Mouse (Mus musculus) left cerebral cortex, adult 8-10 months (tissue): ENCODE measurements at regions not wholly inside any gene's neighbourhood (a gene's known extent, or its start where the extent isn't known, plus 50 kb on each side); places are given as distances from the start of the nearest gene placed in this dataset.

ENCODE experiments used
- DNase-seq, 2 experiments: peaks; one replicate each; pipeline ENCODE4 v3.0.0; 2022; ENCODE audit warnings: low spot score in 2 of 2

DNA sequence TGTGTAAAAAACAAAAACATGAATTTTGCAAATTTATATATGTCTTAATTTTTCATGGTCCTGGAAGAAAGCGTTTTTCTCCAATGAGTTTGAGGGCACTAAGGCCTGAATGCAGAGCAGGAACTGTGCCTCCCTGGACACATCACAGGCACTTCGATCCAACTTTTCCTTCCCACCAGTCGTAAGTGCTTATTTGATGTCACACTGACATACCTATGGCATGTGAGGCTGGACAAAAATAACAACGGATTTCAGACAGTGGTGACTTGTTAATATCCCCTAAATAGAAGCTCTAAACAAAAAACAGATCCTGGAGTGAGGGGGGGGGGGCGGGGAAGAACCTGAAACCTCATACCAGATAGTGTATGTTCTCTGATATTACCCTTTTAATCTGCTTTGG, 1541.9 kb upstream of the Flrt2 start:
- no peak for DNase-seq

DNA sequence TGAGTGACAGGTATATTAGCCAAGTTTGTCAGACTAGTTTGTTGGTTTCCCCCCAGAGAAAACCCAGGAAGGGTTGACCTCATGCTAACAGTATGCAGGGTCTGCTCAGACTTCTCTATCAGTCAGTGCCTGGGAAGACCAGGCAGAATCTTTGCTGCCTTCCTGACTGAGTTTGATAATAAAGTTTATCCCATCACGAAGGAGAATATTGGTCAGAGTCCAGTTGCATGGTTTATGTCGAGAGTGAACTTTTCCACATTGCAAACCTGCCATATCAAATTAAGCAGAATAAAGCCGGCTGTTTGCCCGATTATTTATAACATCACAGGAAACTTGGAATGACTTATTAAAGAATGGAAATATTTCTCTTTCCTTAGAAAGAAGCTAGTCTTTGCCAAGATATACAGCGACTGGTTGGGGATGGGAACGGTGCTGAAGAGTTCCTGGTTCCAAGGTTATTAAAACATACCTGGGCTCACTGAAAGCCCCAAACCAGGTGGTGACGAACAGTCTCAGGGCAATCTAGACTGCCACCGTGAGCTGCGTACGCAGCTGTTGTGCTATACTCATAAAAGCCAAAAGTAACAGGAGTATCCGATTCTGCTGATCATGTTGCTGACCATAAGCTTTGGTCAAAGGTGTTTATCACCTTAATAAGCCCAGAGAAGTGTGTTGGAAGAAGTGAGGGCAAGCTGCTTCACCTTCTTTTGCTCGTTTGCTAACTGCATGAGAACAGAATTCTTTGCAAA, 1536.7 kb upstream of the Flrt2 start:
- DNase-seq: no peak

GRCm38 (mm10) chr12:94182358-94182757, 1509.7 kb upstream of the Flrt2 start:
- no peak for DNase-seq

- DNase-seq: no peak
Observed at GRCm38 (mm10) chr12:94190620-94191081, 1501.4 kb upstream of the Flrt2 start.

DNA sequence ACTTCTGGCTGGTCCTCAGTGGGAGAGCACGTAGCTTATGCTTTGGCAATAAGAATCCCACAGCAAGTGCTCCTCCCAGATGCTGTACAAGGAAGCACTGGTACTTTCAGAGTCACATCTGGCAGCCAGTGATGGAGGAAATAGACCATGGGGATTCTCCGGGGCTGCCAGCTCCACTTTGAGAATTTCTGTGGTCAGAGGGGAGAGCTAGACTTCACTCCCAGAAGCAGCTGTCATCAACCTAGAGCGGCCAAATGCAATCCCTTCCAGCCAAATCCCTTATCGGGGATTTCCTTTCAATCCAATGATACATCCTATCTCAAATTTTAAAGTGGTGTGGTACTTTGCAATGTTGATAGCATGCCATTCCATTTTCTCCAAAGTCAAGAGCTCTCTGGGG, 1474.1 kb upstream of the Flrt2 start:
- no peak for DNase-seq

DNA sequence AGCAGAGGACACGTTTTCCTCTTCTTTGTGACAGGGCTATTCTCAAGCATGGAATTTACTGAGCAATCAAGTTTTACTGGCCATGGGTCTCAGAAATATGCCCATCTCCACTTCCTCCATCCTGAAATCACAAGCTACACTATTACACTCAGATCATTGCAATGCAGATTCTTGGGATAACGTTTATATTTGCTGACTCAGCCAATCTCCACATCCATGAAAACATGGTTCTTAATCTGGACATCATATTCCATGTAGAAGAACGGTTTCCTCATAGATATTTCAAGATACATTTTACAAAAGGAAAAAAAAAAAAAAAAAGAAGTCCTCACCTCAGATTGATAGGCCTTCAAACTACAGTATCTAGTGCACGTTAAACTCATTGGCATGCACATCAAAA, 1462.1 kb upstream of the Flrt2 start:
- DNase-seq: no peak

- no peak for DNase-seq
Observed at GRCm38 (mm10) chr12:94245366-94245765, 1446.7 kb upstream of the Flrt2 start.

- DNase-seq: no peak
Observed at GRCm38 (mm10) chr12:94247362-94247761, 1444.7 kb upstream of the Flrt2 start.

DNA sequence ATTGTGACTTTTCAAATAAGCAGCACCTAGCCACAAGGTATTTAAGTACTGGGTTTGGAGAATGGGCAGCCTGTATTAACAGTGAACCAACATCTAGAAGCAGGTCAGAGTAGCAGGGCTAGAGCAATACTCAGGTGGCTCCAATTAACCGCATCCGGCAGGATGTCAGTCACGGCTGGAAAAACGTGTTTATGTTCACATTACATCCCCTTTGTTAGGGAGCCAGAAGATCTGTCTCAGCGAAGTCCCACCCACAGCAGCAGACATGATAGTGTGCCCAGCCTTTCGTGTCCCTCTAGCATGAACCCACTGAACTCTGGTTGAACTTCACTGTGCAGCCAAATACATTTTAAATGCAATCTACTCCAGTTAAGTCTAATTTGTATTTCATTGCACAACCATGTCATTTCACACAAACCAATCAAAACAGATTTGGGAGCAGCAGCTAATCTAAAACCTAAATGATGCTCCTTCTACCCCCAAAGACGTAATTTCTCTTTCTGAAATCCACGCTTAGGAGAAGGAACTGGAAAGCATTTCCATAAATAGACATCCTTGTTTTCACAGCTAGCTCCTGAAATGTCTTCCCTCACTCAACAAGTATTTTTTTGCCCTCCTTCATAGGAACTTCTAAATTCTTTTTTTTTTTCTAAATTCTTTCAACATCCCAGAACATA, 1438.9 kb upstream of the Flrt2 start:
- DNase-seq: no peak

DNA sequence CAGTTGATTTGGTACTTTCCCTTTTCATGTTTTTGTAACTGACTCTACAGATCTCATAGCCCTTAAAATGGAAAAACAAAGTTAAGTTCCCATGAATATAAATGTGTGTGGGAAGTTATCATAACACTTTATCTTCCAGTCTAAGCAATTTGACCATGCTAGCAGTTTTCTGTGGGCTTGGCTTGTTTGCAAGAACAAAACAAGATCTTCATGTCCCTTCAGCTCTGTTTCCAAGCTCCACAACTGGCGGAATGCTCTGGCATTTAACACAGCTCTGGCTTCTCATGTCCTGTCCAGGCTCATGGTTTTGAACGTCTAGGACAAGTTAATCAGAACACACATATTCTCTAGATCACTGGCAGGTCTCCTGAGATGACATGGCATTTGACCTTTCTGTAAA, 1411.1 kb upstream of the Flrt2 start:
- no peak for DNase-seq

GRCm38 (mm10) chr12:94282931-94283330, 1409.1 kb upstream of the Flrt2 start:
- no peak for DNase-seq

GRCm38 (mm10) chr12:94283572-94283971, 1408.5 kb upstream of the Flrt2 start:
- DNase-seq: no peak

- DNase-seq: no peak
Observed at GRCm38 (mm10) chr12:94297864-94298263, 1394.2 kb upstream of the Flrt2 start.

DNA sequence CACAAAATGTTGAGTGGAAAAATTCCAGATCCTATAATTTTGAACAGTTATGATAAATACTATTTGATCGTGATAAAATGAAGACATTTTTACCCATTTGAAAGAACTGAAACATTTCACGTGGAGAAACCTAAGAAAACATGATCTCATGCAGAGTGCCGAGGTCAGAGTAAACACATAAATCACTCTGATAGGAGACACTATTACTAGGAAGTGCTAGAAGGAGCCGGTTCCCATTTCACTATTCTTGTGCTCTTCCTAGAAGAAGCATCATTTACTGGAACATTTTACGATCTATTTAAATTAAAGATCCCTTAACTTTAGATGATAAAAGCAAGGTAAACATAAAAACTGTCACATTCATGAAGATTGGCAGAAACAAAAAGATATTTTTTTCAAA, 1359.7 kb upstream of the Flrt2 start:
- DNase-seq: no peak

- DNase-seq: no peak
Observed at GRCm38 (mm10) chr12:94334671-94335070, 1357.4 kb upstream of the Flrt2 start.

GRCm38 (mm10) chr12:94349623-94350156, 1342.3 kb upstream of the Flrt2 start:
- no peak for DNase-seq

- DNase-seq: no peak
Observed at GRCm38 (mm10) chr12:94364269-94364668, 1327.8 kb upstream of the Flrt2 start.

- no peak for DNase-seq
Observed at GRCm38 (mm10) chr12:94399991-94400390, 1292.0 kb upstream of the Flrt2 start.

DNA sequence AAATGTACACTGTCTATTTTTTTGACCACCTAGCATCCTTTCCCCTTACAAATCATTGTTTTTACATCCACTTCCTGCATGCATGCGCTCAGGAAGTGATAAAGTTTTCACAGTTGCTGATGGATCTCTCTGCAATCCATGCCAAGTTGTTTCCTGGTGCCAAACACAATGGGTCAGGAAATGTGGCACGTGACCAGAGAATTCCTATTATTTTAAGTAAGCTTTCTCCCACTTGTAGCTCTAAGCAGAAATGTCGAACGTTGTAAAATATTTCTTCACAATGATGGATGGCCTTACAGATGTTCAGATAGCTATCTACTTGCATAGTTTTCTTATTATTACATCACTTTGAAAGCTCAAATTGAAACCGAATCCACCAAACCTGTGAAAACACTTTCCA, 1271.1 kb upstream of the Flrt2 start:
- no peak for DNase-seq

- no peak for DNase-seq
Observed at GRCm38 (mm10) chr12:94421743-94422142, 1270.3 kb upstream of the Flrt2 start.

DNA sequence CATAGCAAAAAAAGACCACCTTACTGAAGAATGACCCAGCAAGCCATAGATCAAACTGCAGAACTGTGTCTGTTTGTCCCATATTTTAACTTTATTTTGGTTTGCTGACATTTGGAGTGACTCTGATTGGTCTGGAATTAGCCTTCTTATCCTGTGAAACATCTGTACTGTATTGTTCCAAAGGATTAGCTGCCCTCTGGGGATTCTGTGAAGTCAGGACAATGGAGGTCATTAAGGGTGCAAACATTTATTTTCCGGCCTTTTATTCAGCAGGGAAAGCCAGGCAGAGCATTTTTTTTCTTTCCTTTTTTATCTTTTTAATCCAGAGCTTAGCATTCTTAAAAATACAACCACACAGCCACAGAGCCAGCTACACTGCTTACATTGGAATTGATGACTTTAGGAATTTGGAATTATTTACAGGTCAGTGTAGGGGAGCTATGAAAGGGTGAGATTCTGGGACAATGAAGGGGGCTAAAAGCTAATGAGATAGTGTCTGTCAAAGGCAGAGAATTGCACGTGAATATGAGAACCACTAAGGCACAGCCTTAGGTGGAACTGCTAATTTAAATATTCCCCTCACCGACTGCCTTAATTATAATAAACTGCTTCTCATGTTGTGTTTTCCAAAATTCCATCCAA, 1267.6 kb upstream of the Flrt2 start:
- no peak for DNase-seq

DNA sequence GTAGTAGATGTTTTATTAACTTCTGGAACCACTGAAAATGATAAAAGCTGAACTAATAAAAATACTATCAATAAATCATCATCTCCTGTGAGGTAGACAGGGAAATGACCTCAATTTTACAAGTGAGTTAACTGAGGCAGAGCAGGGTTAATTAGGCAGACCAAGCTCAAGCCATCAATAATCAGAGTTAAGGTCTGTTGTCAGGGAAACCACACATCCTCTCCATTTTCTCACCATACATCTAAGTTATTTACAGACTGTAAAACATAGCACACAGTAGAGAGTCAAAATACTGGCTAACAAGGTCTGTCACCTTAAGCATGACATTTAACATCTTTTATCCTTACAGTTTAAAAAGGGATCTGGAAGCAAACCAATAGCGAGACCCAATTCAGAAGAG, 1242.5 kb upstream of the Flrt2 start:
- DNase-seq: no peak
